18 mouse cellular contexts compared by ENCODE assay signal in the genomic region with DNA sequence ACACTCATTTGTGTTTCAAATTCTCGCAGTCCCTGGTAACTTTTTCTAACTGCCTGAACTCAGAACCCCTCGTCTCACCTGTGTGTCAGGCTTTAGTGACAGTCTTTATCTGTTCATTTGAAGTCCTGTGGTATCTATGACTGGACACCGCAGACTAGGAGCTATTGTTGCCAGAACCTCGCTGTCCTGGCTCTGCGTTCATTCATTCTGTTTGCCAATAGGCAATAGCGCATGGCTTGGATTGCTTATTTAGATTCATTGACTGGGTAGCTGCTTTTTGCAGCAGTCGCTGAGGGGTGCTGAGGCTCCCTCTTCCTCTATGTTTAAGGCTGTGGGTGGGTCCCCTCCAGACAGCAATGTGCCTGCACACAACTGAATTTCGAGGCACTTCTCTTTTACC.
"Had no signal": no experiment of that assay in that cellular context is flagged by ENCODE, and none has a peak within 500 bp of the region (broad histone marks: within the 10 kb centered on the region; RNA-seq: fewer than 3 reads in every experiment).

No protein-coding gene starts in this region.

- H3K9me3 ChIP-seq: liver, embryonic 15.5 days; lung, embryonic 15.5 days; megakaryocyte, embryonic 14.5 days; midbrain, embryonic 13.5 days; neural tube, embryonic 12.5 days had no signal

- H3K9ac ChIP-seq: liver, embryonic 15.5 days; liver, postnatal 0 days; lung, embryonic 15.5 days; midbrain, embryonic 13.5 days; neural tube, embryonic 12.5 days had no signal

- H3K4me3 ChIP-seq: liver, embryonic 15.5 days; lung, embryonic 15.5 days; megakaryocyte, embryonic 14.5 days; midbrain, embryonic 13.5 days; neural tube, embryonic 12.5 days had no signal

- H3K4me1 ChIP-seq: liver, embryonic 15.5 days; megakaryocyte, embryonic 14.5 days had no signal

- H3K27me3 ChIP-seq: liver, embryonic 15.5 days; megakaryocyte, embryonic 14.5 days had no signal

- H3K4me2 ChIP-seq: liver, embryonic 15.5 days; lung, embryonic 15.5 days had no signal

- H3K27ac ChIP-seq: liver, embryonic 15.5 days; lung, embryonic 15.5 days; macrophage; neural tube, embryonic 12.5 days had no signal

- ATAC-seq: liver, postnatal 0 days; lung, postnatal 0 days; midbrain, embryonic 16.5 days had no signal

- DNase-seq: liver, postnatal 0 days; lung, adult 2 months; lung, postnatal 14 days; lung, postnatal 36 days; right cerebral cortex, postnatal 25 days; right cerebral cortex, postnatal 4 days; spleen, adult 18-20 months; thymus, adult 18-20 months; thymus, postnatal 14 days; thymus, postnatal 36 days had no signal

- H3K36me3 ChIP-seq: liver, embryonic 15.5 days; lung, embryonic 15.5 days; midbrain, embryonic 13.5 days; neural tube, embryonic 12.5 days had no signal
